Mouse (Mus musculus) myocyte (in vitro differentiated cells): Measurements from ENCODE around the gene Tmem52b.
A peak's percentile ranks its signal among the peaks of the same experiment; 100 is the strongest.

Experiments
- CEBPB ChIP-seq: IDR thresholded peaks from 2 replicates; pipeline ENCODE4 v1.6.1; 2011; ENCODE audit warnings: mild to moderate bottlenecking, moderate library complexity; ENCODE audit not compliant: poor library complexity, insufficient read depth, severe bottlenecking
- E2F4 ChIP-seq: IDR thresholded peaks from one replicate; pipeline ENCODE4 v1.6.1; 2011; ENCODE audit warnings: mild to moderate bottlenecking, control low read depth, moderate library complexity; ENCODE audit not compliant: insufficient read depth
- MAX ChIP-seq: IDR thresholded peaks from one replicate; pipeline ENCODE4 v1.6.1; 2011; ENCODE audit warnings: low read depth, mild to moderate bottlenecking, control low read depth
- MYOD1 ChIP-seq, 3 experiments: IDR thresholded peaks; one replicate each; pipeline ENCODE4 v1.6.1; 2011; ENCODE audit warnings: control low read depth in 2 of 3, low read depth in 2 of 3, mild to moderate bottlenecking in 2 of 3, moderate library complexity in 1 of 3; ENCODE audit not compliant: insufficient read length in 2 of 3, control insufficient read depth in 1 of 3
- MYOG ChIP-seq, 3 experiments: IDR thresholded peaks; one replicate each; pipeline ENCODE4 v1.6.1; 2011; ENCODE audit warnings: control low read depth in 2 of 3, low read depth in 2 of 3, mild to moderate bottlenecking in 2 of 3; ENCODE audit not compliant: insufficient read length in 2 of 3, control insufficient read depth in 1 of 3, insufficient read depth in 1 of 3
- POLR2A ChIP-seq: IDR thresholded peaks from one replicate; pipeline ENCODE4 v1.6.1; 2011; ENCODE audit warnings: low read depth, mild to moderate bottlenecking, control low read depth, moderate library complexity; ENCODE audit not compliant: insufficient read length
- POLR2AphosphoS2 ChIP-seq: IDR thresholded peaks from one replicate; pipeline ENCODE4 v1.6.1; 2011; ENCODE audit warnings: low read depth, control low read depth; ENCODE audit not compliant: insufficient read length
- REST ChIP-seq: IDR thresholded peaks from one replicate; pipeline ENCODE4 v1.6.1; 2011; ENCODE audit warnings: mild to moderate bottlenecking, control low read depth, moderate library complexity; ENCODE audit not compliant: insufficient read depth, insufficient read length
- SRF ChIP-seq: IDR thresholded peaks from one replicate; pipeline ENCODE4 v1.6.1; 2011; ENCODE audit warnings: low read depth; ENCODE audit not compliant: control insufficient read depth, insufficient read length
- TCF12 ChIP-seq: IDR thresholded peaks from one replicate; pipeline ENCODE4 v1.6.1; 2011; ENCODE audit warnings: mild to moderate bottlenecking, control low read depth; ENCODE audit not compliant: poor library complexity, insufficient read depth, severe bottlenecking
- TCF3 ChIP-seq: IDR thresholded peaks from one replicate; pipeline ENCODE4 v1.6.1; 2011; ENCODE audit warnings: low read depth, control low read depth; ENCODE audit not compliant: insufficient read length
- USF1 ChIP-seq: IDR thresholded peaks from one replicate; pipeline ENCODE4 v1.6.1; 2011; ENCODE audit warnings: low read depth, mild to moderate bottlenecking, control low read depth, moderate library complexity

- TF ChIP-seq POLR2A: no peak
- TF ChIP-seq MAX: no peak
- TF ChIP-seq TCF12: no peak
- TF ChIP-seq TCF3: no peak
- no peak for TF ChIP-seq USF1
- TF ChIP-seq E2F4: no peak
- no peak for TF ChIP-seq POLR2AphosphoS2
- TF ChIP-seq CEBPB: no peak
- peak in 2 of 3 experiments; percentile 46 to 56 for TF ChIP-seq MYOD1 (IDR thresholded peaks at IDR 0.05; ENCODE audit: control insufficient read depth in 1 of 3, insufficient read length in 2 of 3, low read depth in 2 of 3)
- no peak for TF ChIP-seq MYOG (IDR thresholded peaks at IDR 0.05; ENCODE audit: control insufficient read depth in 1 of 3, insufficient read depth in 1 of 3, insufficient read length in 2 of 3, low read depth in 2 of 3)
- no peak for TF ChIP-seq REST
- TF ChIP-seq SRF: no peak
Observed at GRCm38 (mm10) chr6:129513409-129513808, 1.1 kb downstream of the Tmem52b start.
